ENCODE assay signal across 10 mouse cellular contexts in the genomic region with DNA sequence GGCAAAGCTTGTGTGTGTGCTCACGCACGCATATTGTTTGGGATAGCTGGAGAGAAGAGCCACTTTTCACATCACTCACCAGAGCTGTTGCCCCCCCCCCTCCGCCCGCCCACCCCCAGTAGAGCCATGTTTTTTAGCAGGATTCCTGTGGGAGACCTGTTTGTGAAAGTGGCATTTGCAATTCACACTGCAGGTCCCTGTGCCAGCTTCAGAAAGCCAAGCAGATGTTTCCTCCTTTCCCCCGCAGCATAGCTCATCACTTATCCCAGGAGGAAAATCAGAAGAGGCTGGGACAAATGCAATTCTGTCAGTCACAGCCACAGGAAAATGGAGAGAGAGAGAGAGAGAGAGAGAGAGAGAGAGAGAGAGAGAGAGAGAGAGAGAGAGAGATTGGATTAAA.
DNase-seq lines count a peak whose midpoint lies in the region; ATAC-seq and TF ChIP-seq lines count a peak whose summit lies in the region.
"Had no signal": no experiment of that assay in that cellular context is flagged by ENCODE, and none has a peak within 500 bp of the region (broad histone marks: within the 10 kb centered on the region; RNA-seq: fewer than 3 reads in every experiment).

No protein-coding gene starts in this region.

- H3K36me3 ChIP-seq in forebrain, embryonic 12.5 days (replicated peaks): no peaks in the 10 kb centered on the region
- H3K36me3 ChIP-seq in forebrain, embryonic 11.5 days (ENCODE audit: control insufficient read depth, insufficient read depth, low read length): no peaks in the 10 kb centered on the region
- H3K36me3 ChIP-seq in hindbrain, embryonic 10.5 days: no peaks in the 10 kb centered on the region
- no peaks in the 10 kb centered on the region for H3K36me3 ChIP-seq in kidney, embryonic 16.5 days (ENCODE audit: insufficient read depth, low read length)

- 0 out of 2 replicates have a peak overlapping the region, but pooled peaks have one; percentile 5 for H3K27ac ChIP-seq in forebrain, embryonic 12.5 days
- H3K27ac ChIP-seq in forebrain, embryonic 11.5 days (ENCODE audit: low read depth, low read length): no peak overlapping the region
- 0 out of 2 replicates have a peak overlapping the region, but pooled peaks have one; percentile 29 for H3K27ac ChIP-seq in hindbrain, embryonic 10.5 days
- H3K27ac ChIP-seq in kidney, embryonic 16.5 days (ENCODE audit: low read length): peak overlapping the region; percentile 76

- no peak overlapping the region for H3K4me2 ChIP-seq in forebrain, embryonic 12.5 days
- no peak overlapping the region for H3K4me2 ChIP-seq in forebrain, embryonic 11.5 days (ENCODE audit: low read depth, low read length, severe bottlenecking)
- peak overlapping the region; percentile 42 for H3K4me2 ChIP-seq in kidney, embryonic 16.5 days (replicated peaks; ENCODE audit: low read depth, low read length)

- H3K9me3 ChIP-seq in forebrain, embryonic 12.5 days: no peaks in the 10 kb centered on the region
- no peaks in the 10 kb centered on the region for H3K9me3 ChIP-seq in forebrain, embryonic 11.5 days (ENCODE audit: control insufficient read depth, low read length)
- H3K9me3 ChIP-seq in hindbrain, embryonic 10.5 days: no peaks in the 10 kb centered on the region
- H3K9me3 ChIP-seq in kidney, embryonic 16.5 days (ENCODE audit: low read length): no peaks in the 10 kb centered on the region

- no peak overlapping the region for H3K9ac ChIP-seq in forebrain, embryonic 12.5 days
- no peak overlapping the region for H3K9ac ChIP-seq in forebrain, embryonic 11.5 days (ENCODE audit: low read length)
- peak overlapping the region; percentile 56 for H3K9ac ChIP-seq in kidney, embryonic 16.5 days (replicated peaks; ENCODE audit: low read length)

- no peak overlapping the region for H3K4me3 ChIP-seq in forebrain, embryonic 12.5 days (replicated peaks)
- H3K4me3 ChIP-seq in forebrain, embryonic 11.5 days (ENCODE audit: low read depth, low read length): no peak overlapping the region
- peak overlapping the region; percentile 9 for H3K4me3 ChIP-seq in lung, adult 2 months (replicated peaks; ENCODE audit: extremely low read depth, low read depth, low read length)
- no peak overlapping the region for H3K4me3 ChIP-seq in hindbrain, embryonic 10.5 days
- H3K4me3 ChIP-seq in kidney, embryonic 16.5 days (ENCODE audit: low read length): no peak overlapping the region

- WGBS in forebrain, embryonic 12.5 days: 25% methylated on average over 5 of the region's 5 CpGs
- WGBS in forebrain, embryonic 11.5 days: 47% methylated on average over 5 of the region's 5 CpGs
- 31% methylated on average over 5 of the region's 5 CpGs for WGBS in lung, adult 2 months
- WGBS in hindbrain, embryonic 10.5 days: 33% methylated on average over 5 of the region's 5 CpGs
- WGBS in kidney, embryonic 16.5 days: 43% methylated on average over 5 of the region's 5 CpGs

- ATAC-seq in forebrain, embryonic 12.5 days (ENCODE audit: low FRiP score): no peak
- no peak for ATAC-seq in forebrain, embryonic 11.5 days (replicated peaks; ENCODE audit: low FRiP score)
- ATAC-seq in kidney, embryonic 16.5 days (ENCODE audit: low FRiP score, low TSS enrichment): no peak
- no peak for ATAC-seq in monocyte, adult 5-6 weeks (replicated peaks; ENCODE audit: insufficient number of reproducible peaks, low FRiP score, low TSS enrichment, poor library complexity, severe bottlenecking)

- no peak for TF ChIP-seq POLR2A in lung, adult 2 months (IDR thresholded peaks at IDR 0.05; ENCODE audit: borderline replicate concordance, extremely low read depth, low read depth, low read length)

- H3K4me1 ChIP-seq in forebrain, embryonic 12.5 days: peaks cover 14% of the 10 kb centered on the region
- H3K4me1 ChIP-seq in forebrain, embryonic 11.5 days (replicated peaks; ENCODE audit: control insufficient read depth, insufficient read depth, low read length): no peaks in the 10 kb centered on the region
- peaks cover 2% of the 10 kb centered on the region; the same call in 1 of the 2 replicates for H3K4me1 ChIP-seq in lung, adult 2 months (ENCODE audit: control insufficient read depth, insufficient read depth, low read length)
- peaks cover 26% of the 10 kb centered on the region for H3K4me1 ChIP-seq in hindbrain, embryonic 10.5 days (replicated peaks)
- H3K4me1 ChIP-seq in kidney, embryonic 16.5 days (ENCODE audit: insufficient read depth, low read length): peaks cover 31% of the 10 kb centered on the region; the same call in 1 of the 2 replicates

- no peak for DNase-seq in forebrain, embryonic 11.5 days (ENCODE audit: low spot score)
- DNase-seq in lung, adult 2 months: no peak
- no peak for DNase-seq in lung, postnatal 36 days
- DNase-seq in hindbrain, embryonic 10.5 days (ENCODE audit: low spot score): no peak
- DNase-seq in cerebellum, adult 11-12 months: no peak
- DNase-seq: cerebellum, adult 18-20 months; thymus, adult 2 months had no signal

- peaks cover 24% of the 10 kb centered on the region for H3K27me3 ChIP-seq in forebrain, embryonic 12.5 days
- no peaks in the 10 kb centered on the region for H3K27me3 ChIP-seq in forebrain, embryonic 11.5 days (ENCODE audit: control insufficient read depth, insufficient read depth, low read length)
- H3K27me3 ChIP-seq in hindbrain, embryonic 10.5 days (ENCODE audit: insufficient read depth, poor library complexity, severe bottlenecking): peaks cover 17% of the 10 kb centered on the region
- no peaks in the 10 kb centered on the region; the same call in 1 of the 2 replicates for H3K27me3 ChIP-seq in kidney, embryonic 16.5 days (ENCODE audit: insufficient read depth, low read length)

- TF ChIP-seq CTCF in lung, adult 2 months (IDR thresholded peaks at IDR 0.05; ENCODE audit: insufficient read depth, low read length): no peak
